Mouse (Mus musculus): ENCODE measurements around the gene Bicc1.

DNA sequence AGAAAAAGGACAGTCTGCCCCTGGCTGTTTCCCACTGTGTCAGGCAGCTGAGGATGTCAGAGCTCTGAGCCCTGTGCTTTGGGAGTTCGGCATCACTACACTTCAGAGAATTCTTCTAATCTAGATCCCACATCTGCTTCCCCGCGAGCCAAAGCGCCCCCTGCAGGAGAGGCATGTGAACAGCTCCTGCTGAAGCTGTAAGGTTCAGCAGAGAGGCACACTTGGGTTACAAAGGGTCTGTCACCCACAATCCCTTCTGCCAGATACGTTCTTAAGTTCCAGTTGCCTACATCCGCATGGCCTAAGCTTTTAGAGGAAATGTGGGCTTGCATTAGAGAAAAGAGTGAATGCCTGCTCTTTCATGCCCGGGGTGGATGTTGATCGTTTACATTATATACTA lies 283.4 kb downstream of the Bicc1 start:
- TF ChIP-seq CTCF (conservative IDR thresholded peaks at IDR 0.05; ENCODE audit: insufficient read depth, insufficient read length, low read depth, low read length), result no peak; the same call in 1 of the 2 replicates
- no peak for TF ChIP-seq POLR2A (IDR thresholded peaks at IDR 0.05; ENCODE audit: low read depth, low read length)
